Mouse (Mus musculus) Patski (cell line): Measurements from ENCODE around the gene Glrx5. TPM values are rescaled to one million over a fixed set of nuclear protein-coding genes. Genes with fewer than 3 reads are reported as not detected.

Source experiments
- ATAC-seq: fragments of 100-300 bp; one replicate; pipeline ENCODE4 v1.8.0; 2021
- CTCF ChIA-PET: fragments of 350-600 bp; sonication (Branson Sonifier 250); formaldehyde crosslinking; loops from one replicate; lab custom pipeline; 2022; ENCODE audit warnings: inconsistent platforms; lab: Charles Lee
- POLR2A ChIA-PET: fragments of 350-600 bp; sonication (Branson Sonifier 250); formaldehyde crosslinking; loops from one replicate; lab custom pipeline; 2022; ENCODE audit warnings: antibody characterized with exemption, inconsistent platforms; lab: Charles Lee
- DNase-seq: peaks from one replicate; pipeline ENCODE4 v3.0.0-alpha.2; 2011; ENCODE audit warnings: low read depth, low spot score
- H3K27me3 ChIP-seq: fragments of 371-371 bp; one replicate; pipeline ENCODE4 v1.5.1; 2021
- CTCF ChIP-seq: fragments of 100-300 bp; IDR thresholded peaks from one replicate; pipeline ENCODE4 v1.5.1; 2021
- in situ Hi-C: fragments of 300-500 bp; cut with MboI; formaldehyde crosslinking; loops from 3 replicates; pipeline ENCODE4 v1.11.1; 2018; ENCODE audit warnings: low pct_unique_long_range_greater_than_20kb, mixed read lengths
- polyA plus RNA-seq: library from polyadenylated mRNA; unstranded; gene quantifications from one replicate; pipeline ENCODE4 v1.2.3, GENCODE M21; 2021

Glrx5 gene
- polyA plus RNA-seq, 1 experiment from 2014 or later, result 88.8 TPM

DNA sequence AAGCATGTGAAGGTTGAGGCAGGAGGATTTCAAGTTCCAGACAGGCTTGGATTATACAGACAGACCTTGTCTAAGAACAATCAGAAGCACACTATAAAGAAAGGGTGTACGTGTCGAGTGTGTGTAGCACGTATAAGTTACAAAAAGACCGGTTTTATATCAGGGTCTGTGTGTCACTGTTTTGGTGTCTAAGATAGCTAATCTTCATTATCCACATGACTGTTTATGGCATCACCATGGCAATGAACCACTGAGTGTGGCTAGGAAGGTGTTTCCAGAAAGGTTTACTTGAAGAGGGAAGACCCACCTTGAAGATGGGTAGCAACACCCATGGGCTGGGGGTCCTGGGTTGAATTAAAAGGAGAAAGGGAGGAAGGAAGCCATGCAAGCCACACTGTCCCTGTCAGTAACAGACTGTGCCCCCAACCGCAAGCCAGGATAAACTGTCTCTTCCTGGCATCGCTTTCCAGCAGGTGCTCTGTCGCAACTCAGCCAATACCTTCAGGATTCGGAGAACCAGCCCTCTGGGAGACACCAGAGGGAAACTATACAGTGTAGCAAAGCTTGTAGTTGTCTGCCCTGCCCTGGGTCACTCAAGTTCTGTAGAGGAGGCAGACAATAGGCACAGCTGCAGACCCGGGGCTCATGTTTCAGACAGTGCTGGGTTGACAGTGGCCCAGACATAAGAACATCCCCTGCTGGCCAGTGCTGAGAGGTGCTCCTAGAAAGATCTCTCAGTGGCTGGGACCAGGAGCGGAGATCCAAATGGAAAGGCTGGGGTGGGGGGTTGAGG is 30.0 kb upstream of the Glrx5 start:
- in situ Hi-C loops, result no loop called here
- CTCF ChIA-PET, result interaction anchor here (1.3 to 1.4 kb wide), 2 partner anchors 13 to 49 kb away, joined by 4 read pairs; no protein-coding TSS in a partner anchor
- DNase-seq, result no peak
- no peaks in the 10 kb centered on the region for H3K27me3 ChIP-seq
- POLR2A ChIA-PET, result interaction anchor here (0.5 to 1.7 kb wide), 2 partner anchors 10 to 14 kb away, joined by 3 read pairs; no protein-coding TSS in a partner anchor
- no peak for ATAC-seq
- no peak for TF ChIP-seq CTCF

- in situ Hi-C loops, result no loop called here
- ChIA-PET CTCF (interaction anchor here (1.3 to 1.4 kb wide), 2 partner anchors 13 to 49 kb away, joined by 4 read pairs; no protein-coding TSS in a partner anchor), POLR2A (interaction anchor here (1.7 kb wide), 1 partner anchor 10 kb away, joined by 3 read pairs; no protein-coding TSS in a partner anchor)
- DNase-seq (no peak), ATAC-seq (no peak)
- no peak for TF ChIP-seq CTCF
- no peaks in the 10 kb centered on the region for H3K27me3 ChIP-seq
These were observed 29.3 kb upstream of the Glrx5 start for GRCm38 (mm10) chr12:105003158-105003557.

- ChIA-PET CTCF (interaction anchor here (1.4 kb wide), 1 partner anchor 12 kb away, joined by 4 read pairs; no protein-coding TSS in a partner anchor), POLR2A (interaction anchor here (1.7 kb wide), 1 partner anchor 11 kb away, joined by 3 read pairs; no protein-coding TSS in a partner anchor)
- DNase-seq (no peak), ATAC-seq (no peak)
- no peak for TF ChIP-seq CTCF
- in situ Hi-C loops, result no loop called here
- no peaks in the 10 kb centered on the region for H3K27me3 ChIP-seq
These were observed 28.8 kb upstream of the Glrx5 start for GRCm38 (mm10) chr12:105003715-105004114.

GRCm38 (mm10) chr12:105004956-105005714 is 27.4 kb upstream of the Glrx5 start:
- no peak for TF ChIP-seq CTCF
- ChIA-PET CTCF (no interaction called here), POLR2A (interaction anchor here (0.6 kb wide), 1 partner anchor 1322 kb away, joined by 3 read pairs; no protein-coding TSS in a partner anchor)
- H3K27me3 ChIP-seq, result no peaks in the 10 kb centered on the region
- no peak for ATAC-seq
- in situ Hi-C loops, result no loop called here
- no peak for DNase-seq

DNA sequence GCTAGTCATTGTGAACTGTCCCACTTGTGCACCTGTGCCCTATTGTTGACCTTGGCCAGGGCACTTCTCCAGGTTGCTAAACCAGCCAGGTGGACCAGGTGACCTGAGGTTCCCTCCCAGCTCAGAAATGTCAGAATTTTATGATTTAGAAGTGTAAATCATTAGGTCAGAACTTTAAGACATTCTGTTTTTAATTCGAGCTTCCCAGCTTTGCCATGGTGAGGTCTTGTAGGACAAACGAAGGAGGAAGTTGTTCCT is 26.8 kb upstream of the Glrx5 start:
- TF ChIP-seq CTCF, result no peak
- H3K27me3 ChIP-seq, result no peaks in the 10 kb centered on the region
- DNase-seq (no peak), ATAC-seq (no peak)
- ChIA-PET POLR2A (no interaction called here), CTCF (no interaction called here)
- in situ Hi-C loops, result no loop called here

DNA sequence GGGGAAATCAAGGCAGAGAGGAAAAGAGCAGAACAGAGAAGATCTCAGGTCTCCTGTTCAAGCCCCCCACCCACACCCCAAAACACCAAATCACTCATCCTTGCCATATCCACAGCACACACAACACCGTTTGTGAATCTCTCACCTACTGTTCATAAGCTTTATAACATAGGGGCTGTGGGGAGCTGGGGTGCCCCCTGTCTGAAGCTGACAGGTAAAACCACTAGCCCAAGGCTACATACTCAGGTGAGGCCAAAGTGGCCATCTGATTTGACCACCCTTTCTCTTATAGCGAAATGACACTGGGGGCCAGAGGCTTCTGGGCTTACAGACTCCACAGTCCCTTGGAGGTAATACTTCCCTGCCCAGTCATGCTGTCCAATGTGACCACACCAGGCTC is 24.3 kb upstream of the Glrx5 start:
- POLR2A ChIA-PET, result no interaction called here
- in situ Hi-C loops, result no loop called here

GRCm38 (mm10) chr12:105008752-105009178 is 23.7 kb upstream of the Glrx5 start:
- ChIA-PET POLR2A (no interaction called here), CTCF (interaction anchor here (1.3 kb wide), 1 partner anchor 52 kb away, joined by 4 read pairs; no protein-coding TSS in a partner anchor)
- TF ChIP-seq CTCF, result no peak
- in situ Hi-C loops, result no loop called here
- DNase-seq (no peak), ATAC-seq (peak; percentile 19)
- no peaks in the 10 kb centered on the region for H3K27me3 ChIP-seq

More for the DNA sequence above, 24.3 kb upstream of the Glrx5 start:
- CTCF ChIA-PET, result interaction anchor here (1.3 kb wide), 1 partner anchor 52 kb away, joined by 4 read pairs; no protein-coding TSS in a partner anchor
- no peak for TF ChIP-seq CTCF
- no peaks in the 10 kb centered on the region for H3K27me3 ChIP-seq
- no peak for DNase-seq
- ATAC-seq, result no peak

DNA sequence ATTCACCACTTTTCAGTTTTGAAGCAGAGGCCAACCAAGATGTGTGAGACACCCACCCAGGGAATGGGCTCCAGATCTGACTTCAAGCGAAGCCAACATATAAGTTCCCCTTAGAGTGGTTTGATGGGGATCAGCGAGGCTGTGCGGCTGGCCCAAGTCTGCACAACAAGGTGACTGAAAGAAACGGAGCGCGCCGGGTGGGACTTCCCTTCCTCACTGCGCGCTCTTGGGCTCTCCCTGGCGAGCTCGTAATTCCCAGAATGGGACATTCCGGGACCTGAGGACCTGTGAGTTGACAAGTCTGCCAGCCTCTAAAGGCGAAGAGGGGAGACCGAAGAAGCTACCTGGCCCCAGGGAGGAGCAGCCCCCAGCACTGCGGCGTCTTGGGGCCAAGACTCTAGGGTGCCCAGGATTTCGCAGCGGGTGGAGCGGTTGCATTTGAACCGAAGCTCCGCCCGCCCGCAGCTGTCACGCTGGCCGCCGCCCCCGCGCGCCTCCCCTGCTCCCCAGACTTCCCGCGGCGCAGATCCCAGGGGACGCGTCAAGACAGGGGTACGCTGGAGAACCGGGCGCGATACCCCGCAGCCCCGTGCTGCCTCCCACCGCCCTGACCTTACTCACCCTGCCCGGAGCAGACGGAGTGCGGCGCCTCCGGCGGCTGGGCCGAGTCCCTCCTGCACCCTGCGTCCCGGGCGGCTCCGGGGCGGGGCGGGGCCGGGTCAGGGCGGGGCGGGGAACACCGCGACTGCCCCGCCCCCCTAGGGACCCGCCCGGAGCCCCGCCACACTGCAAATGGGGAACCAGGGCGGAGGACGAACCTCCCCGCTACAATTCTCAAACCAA is 22.9 kb upstream of the Glrx5 start, which contains the start of gene Syne3:
Syne3 (minus strand) TSS at position 440 of the 843 bp plus-strand sequence.
- no peak for TF ChIP-seq CTCF
- POLR2A ChIA-PET, result no interaction called here
- CTCF ChIA-PET, result interaction anchor here (0.6 kb wide), 1 partner anchor 53 kb away, joined by 4 read pairs; no protein-coding TSS in a partner anchor
- in situ Hi-C loops, result no loop called here
- no peak for DNase-seq
- ATAC-seq, result peak; percentile 65
- no peaks in the 10 kb centered on the region for H3K27me3 ChIP-seq

- in situ Hi-C loops, result no loop called here
- ATAC-seq (no peak), DNase-seq (no peak)
- TF ChIP-seq CTCF, result no peak
- CTCF ChIA-PET, result interaction anchor here (0.6 to 3.4 kb wide), 2 partner anchors 54 to 56 kb away, joined by 4 to 12 read pairs; no protein-coding TSS in a partner anchor
- no peaks in the 10 kb centered on the region for H3K27me3 ChIP-seq
- POLR2A ChIA-PET, result no interaction called here
These were observed 22.2 kb upstream of the Glrx5 start for GRCm38 (mm10) chr12:105010213-105010790.
